Mouse (Mus musculus) adrenal gland (tissue): ENCODE results near the gene Rps19.
"Not testable (repeated sequence)": the region's sequence is repeated elsewhere in the genome, so short reads cannot be mapped to it uniquely, and the experiment has no call there.

Experiments used
- intact Hi-C: fragments of 180-260 bp; cut with DNase I; formaldehyde crosslinking; loops from one replicate; pipeline ENCODE4 v1.15.1; 2025

Gene Rps19

DNA sequence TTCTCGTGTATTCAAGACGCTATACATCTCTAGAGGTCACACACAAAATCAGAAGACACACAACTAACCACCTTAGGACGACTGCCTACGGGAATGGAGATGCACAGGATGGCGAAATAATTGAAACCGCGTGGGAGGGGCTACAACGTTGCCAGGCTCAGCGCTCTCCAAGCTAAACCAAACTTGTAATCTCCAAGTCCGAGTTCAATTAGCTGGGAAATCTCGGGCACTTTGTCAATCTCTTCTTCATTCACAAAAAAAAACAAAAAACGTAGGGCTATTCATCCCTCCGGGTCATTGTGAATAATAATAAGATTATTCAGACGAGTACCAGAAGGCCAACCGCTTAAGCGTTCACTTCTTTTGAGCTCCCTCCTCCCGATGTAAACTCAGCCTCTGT is 15.1 kb upstream of the Rps19 start:
- intact Hi-C loops: no loop called here

DNA sequence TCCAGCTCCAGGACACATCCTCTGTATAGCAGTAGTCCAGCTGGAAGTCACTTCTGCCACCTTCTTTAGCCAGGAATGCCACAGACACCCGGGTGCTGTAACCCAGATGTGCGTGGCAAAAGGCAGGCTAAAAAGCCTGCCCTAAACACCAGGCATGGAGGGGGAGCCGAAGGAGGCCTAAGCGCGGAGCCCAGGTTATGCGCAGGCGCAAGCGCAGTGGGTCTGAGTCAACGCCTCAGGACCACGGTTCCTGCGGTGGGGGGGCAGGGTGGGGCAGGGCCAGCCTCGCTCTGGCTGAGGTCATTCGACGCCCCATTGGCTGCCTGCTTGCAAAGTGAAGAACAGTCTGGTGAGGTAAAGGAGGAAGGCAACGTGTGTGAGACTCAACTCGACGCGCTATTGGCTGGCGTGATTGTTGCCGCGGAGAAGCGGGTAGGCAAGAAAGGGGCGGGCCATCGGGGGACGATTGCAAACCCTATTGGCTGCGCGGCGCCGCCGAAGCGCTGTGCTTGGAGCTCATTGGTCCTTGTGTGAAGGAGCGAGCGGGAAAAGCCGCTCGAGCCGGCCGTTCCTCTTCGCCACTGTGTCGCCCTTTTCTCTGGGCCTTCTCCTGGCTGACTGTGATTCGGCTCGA is 14.5 kb upstream of the Rps19 start, which contains the start of the genes Lypd4 and Dmrtc2:
Lypd4 (minus strand) TSS at position 410 of the 634 bp plus-strand sequence.
Dmrtc2 (plus strand) TSS at position 526 of the 634 bp plus-strand sequence.
- intact Hi-C loops: no loop called here

- intact Hi-C loops: loop anchor here (5.0 kb wide), 1 partner anchor 55 kb away; no protein-coding TSS in a partner anchor
Observed at GRCm38 (mm10) chr7:24877588-24877987, 6.6 kb upstream of the Rps19 start.

DNA sequence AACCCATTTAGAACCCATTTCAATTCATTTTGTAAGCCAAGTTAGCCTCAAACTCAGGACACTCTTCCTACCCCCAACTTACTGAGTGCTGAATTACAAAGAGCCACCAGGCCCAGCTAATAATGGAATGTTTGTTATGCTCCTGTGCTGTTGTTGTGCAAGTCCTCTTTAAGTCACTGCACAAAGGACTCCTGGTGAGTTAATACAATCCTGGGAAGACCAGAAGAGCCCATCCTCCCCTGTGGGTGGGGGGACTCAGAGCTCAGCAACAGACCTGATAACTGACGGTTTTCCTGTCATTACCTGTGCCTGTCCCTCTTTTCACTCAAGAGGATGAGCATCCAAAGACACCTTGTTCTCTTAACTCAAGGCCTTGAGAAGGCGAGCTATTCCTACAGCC is 4.6 kb upstream of the Rps19 start:
- intact Hi-C loops: loop anchor here (5.0 kb wide), 1 partner anchor 57 kb away; no protein-coding TSS in a partner anchor

DNA sequence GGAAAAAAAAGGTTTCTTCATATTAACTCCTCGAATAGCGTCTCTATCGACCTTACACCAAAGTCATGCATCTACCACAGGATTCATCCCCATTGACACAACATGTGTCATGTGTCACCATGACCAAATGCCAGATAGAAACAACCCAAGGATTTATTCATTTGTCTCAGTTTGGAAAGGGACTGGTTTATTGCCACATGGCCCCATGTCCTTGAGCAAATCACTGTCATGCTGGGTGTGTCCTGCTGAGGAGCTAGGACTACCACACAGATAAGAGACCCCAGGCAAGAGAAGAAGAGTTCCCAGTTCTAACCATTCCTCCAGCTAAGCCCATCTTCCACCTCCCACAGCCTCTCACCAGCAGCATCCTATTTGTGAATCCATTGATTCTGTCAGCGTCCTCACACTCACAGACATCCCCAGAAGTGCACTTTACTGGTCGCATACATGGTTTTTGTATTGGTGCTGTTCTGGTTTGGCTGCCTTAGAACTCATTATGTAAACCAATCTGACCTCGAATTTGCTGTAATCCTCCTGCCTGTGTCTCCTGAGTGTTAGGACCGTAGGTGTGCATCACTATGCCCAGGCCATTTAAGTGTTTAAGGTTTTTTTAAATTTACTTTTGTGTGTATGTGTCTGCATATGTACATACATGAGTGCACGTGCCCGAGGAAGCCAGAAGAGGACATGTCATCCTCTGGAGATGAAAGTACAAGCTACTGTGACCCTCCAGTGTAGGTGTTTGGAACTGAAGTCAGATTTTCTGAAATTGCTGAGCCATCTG is 1.6 kb upstream of the Rps19 start:
- intact Hi-C loops: no loop called here

- intact Hi-C loops: no loop called here
Observed at GRCm38 (mm10) chr7:24884693-24885291, 621 bp downstream of the Rps19 start.

GRCm38 (mm10) chr7:24885468-24886307 is 1.5 kb downstream of the Rps19 start:
- intact Hi-C loops: no loop called here

DNA sequence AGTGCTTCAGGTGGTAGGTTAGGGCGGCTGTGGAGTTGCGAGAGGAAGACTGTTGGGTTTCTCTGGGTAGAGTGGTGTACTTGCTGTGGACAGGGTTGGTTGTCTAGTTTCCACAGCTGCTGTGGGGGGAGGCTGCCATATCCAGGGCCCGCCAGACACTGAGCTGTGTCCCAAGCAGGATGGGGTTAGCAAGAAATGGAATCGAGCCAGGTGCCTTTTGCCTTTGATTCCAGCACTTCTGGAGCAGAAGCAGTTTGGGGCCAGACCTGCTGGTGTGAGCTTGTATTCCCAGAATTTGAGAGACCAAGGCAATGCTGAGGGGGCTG is 2.1 kb downstream of the Rps19 start:
- intact Hi-C loops: no loop called here

- intact Hi-C loops: no loop called here
Observed at GRCm38 (mm10) chr7:24887096-24887495, 2.9 kb downstream of the Rps19 start.

GRCm38 (mm10) chr7:24889431-24890220 is 5.5 kb downstream of the Rps19 start:
- intact Hi-C loops: loop anchor here (2.0 to 5.0 kb wide), 3 partner anchors 15 to 75 kb away; no protein-coding TSS in a partner anchor

GRCm38 (mm10) chr7:24890281-24891216 is 6.4 kb downstream of the Rps19 start:
- intact Hi-C loops: loop anchor here (2.0 to 5.0 kb wide), 3 partner anchors 14 to 74 kb away; no protein-coding TSS in a partner anchor

DNA sequence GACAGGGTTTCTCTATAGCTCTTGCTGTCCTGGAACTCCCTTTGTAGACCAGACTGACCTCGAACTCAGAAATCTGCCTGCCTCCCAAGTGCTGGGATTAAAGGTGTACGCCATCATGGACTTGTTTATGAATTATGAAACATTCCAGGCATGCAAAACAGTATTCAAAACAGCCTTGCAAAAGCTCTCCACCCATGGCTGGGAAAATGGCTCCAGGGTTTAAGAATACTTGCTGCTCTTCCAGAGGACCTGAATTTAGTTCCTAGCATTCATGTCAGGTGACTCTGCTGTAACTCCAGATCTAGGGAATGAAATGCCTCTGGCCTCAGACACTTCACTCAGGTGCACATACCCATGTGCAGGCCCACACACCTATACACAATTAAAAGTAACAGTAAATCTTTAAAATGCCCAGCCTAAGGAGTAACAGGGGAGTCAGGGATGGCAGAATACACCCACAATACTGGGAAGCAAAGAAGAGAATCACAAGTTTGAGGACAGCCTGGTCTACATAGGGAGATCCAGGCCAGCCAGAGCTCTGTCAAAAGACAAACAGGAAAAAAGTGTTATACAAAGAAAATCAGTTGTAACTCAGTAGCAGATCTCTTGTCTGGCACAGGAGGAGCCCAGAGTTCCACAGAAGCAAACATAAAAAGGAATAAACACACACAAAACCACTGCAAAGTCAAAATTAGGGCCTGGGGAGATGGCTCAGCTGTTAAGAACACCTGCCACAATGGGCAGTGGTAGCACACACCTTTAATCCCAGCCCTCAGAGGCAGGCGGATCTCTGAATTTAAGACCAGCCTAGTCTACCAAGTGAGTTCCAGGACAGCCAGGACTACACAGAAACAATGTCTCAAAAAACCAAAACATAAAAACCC is 7.3 kb downstream of the Rps19 start:
- intact Hi-C loops: loop anchor here (2.0 to 5.0 kb wide), 3 partner anchors 13 to 73 kb away; no protein-coding TSS in a partner anchor

GRCm38 (mm10) chr7:24892125-24892583 is 8.0 kb downstream of the Rps19 start:
- intact Hi-C loops: loop anchor here (5.0 kb wide), 1 partner anchor 55 kb away; no protein-coding TSS in a partner anchor

DNA sequence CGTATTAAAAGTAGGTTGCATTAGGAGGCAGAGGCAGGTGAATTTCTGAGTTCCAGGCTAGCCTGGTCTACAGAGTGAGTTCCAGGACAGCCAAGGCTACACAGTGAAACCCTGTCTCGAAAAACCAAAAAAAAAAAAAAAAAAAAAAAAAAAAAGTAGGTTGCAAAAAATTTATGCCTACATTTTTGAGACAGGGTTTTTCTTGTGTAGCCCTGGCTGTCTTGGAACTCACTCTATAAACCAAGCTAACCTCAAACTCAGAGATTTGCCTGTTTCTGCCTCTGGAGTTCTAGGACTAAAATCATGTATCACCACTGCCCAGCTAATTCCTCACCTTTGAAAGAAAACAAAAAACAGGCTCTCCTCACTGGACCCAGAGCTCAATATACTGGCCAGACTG is 11.6 kb downstream of the Rps19 start:
- intact Hi-C loops: not testable (repeated sequence)

GRCm38 (mm10) chr7:24896269-24896668 is 12.1 kb downstream of the Rps19 start:
- intact Hi-C loops: no loop called here

- intact Hi-C loops: no loop called here
Observed at GRCm38 (mm10) chr7:24897224-24897623, 13.1 kb downstream of the Rps19 start, which contains the start of gene Cd79a. Gene Cd79a, plus strand, starts transcription at chr7:24897381.

DNA sequence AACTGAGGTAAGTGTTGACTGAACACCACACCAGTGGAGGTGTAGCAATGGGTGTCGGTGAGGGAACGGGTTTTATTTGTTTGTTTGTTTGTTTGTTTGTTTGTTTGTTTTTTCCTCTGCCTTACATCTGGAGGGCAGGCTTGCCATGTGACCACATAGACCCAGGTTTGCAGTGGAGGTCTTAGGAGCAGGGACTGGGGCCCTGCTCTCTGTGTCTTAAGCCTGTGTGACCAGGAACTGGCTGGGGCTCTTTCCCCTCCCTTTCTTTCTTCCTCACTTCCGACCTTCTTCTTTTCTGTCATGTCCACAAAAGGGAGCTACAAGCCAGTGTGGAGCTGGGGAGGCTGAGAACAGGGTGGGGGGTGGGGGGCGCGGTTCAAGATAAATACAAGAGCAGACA is 13.8 kb downstream of the Rps19 start:
- intact Hi-C loops: no loop called here

DNA sequence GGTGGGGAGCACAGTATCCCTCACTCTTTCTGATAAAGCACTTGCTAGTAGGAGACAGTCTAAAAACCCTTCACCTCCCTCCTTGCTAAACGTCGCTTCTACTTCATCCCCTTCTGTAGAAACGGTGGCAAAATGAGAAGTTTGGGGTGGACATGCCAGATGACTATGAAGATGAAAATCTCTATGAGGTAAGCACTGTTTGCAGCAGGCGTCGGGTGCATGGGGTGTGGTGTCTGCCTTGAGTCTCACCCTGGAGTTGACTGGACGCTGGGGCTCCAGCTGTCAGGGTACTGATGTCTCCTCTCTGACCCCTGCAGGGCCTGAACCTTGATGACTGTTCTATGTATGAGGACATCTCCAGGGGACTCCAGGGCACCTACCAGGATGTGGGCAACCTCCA is 16.9 kb downstream of the Rps19 start:
- intact Hi-C loops: no loop called here
